Mouse (Mus musculus): ENCODE measurements around the gene Olfr1118.

GRCm38 (mm10) chr2:87307281-87307680 is at the start of gene Olfr1118:
- TF ChIP-seq MAZ (IDR thresholded peaks at IDR 0.05; ENCODE audit: low read depth, low read length) (no peak), CTCF (conservative IDR thresholded peaks at IDR 0.05 in 1 of 2, IDR thresholded peaks at IDR 0.05 in 1 of 2; ENCODE audit: low read depth in 2 of 2, low read length in 2 of 2) (no peak), BHLHE40 (IDR thresholded peaks at IDR 0.05; ENCODE audit: low read depth, low read length) (no peak), EP300 (IDR thresholded peaks at IDR 0.05; ENCODE audit: low read length) (no peak)

Measured in CH12.LX (cell line).